Mouse (Mus musculus): ENCODE data around the gene Ap1ar. TPM values are rescaled to one million over a fixed set of nuclear protein-coding genes. Genes with fewer than 3 reads are reported as not detected.

Gene Ap1ar
- polyA plus RNA-seq, 1 experiment from 2014 or later: 71.9 TPM

GRCm38 (mm10) chr3:127763076-127763612 is 74.2 kb downstream of the Ap1ar start:
- WGBS: 29% methylated on average over 7 of the region's 7 CpGs
- peak; percentile 87 for DNase-seq (ENCODE audit: low spot score)
- H3K4me2 ChIP-seq (replicated peaks; ENCODE audit: low read depth, low read length): no peak overlapping the region
- no peak for ATAC-seq (ENCODE audit: low FRiP score)
- H3K4me3 ChIP-seq (ENCODE audit: low read depth, low read length): no peak overlapping the region
- H3K36me3 ChIP-seq (ENCODE audit: control insufficient read depth, insufficient read depth, low read length): no peaks in the 10 kb centered on the region
- no peak overlapping the region for H3K9ac ChIP-seq (ENCODE audit: low read depth, low read length)
- no peaks in the 10 kb centered on the region for H3K27me3 ChIP-seq (ENCODE audit: control insufficient read depth, insufficient read depth, low read length)
- H3K9me3 ChIP-seq (ENCODE audit: control insufficient read depth, low read length): no peaks in the 10 kb centered on the region
- H3K27ac ChIP-seq (ENCODE audit: low read depth, low read length): no peak overlapping the region
- peaks cover 2% of the 10 kb centered on the region; the same call in 1 of the 2 replicates for H3K4me1 ChIP-seq (replicated peaks; ENCODE audit: control insufficient read depth, insufficient read depth, low read length)

GRCm38 (mm10) chr3:127762403-127762802 is 74.9 kb downstream of the Ap1ar start:
- Histone ChIP-seq H3K4me1 (replicated peaks; ENCODE audit: control insufficient read depth, insufficient read depth, low read length) (peaks cover 2% of the 10 kb centered on the region; the same call in 1 of the 2 replicates), H3K36me3 (ENCODE audit: control insufficient read depth, insufficient read depth, low read length) (no peaks in the 10 kb centered on the region), H3K9me3 (ENCODE audit: control insufficient read depth, low read length) (no peaks in the 10 kb centered on the region), H3K27me3 (ENCODE audit: control insufficient read depth, insufficient read depth, low read length) (no peaks in the 10 kb centered on the region), H3K27ac (ENCODE audit: low read depth, low read length) (no peak overlapping the region), H3K9ac (ENCODE audit: low read depth, low read length) (no peak overlapping the region), H3K4me3 (ENCODE audit: low read depth, low read length) (no peak overlapping the region), H3K4me2 (replicated peaks; ENCODE audit: low read depth, low read length) (no peak overlapping the region)
- DNase-seq (ENCODE audit: low spot score): no peak
- ATAC-seq (ENCODE audit: low FRiP score): no peak
- WGBS: 73% methylated on average over 8 of the region's 8 CpGs

GRCm38 (mm10) chr3:127759212-127759611 is 78.1 kb downstream of the Ap1ar start:
- WGBS: 15% methylated on average over 8 of the region's 8 CpGs
- ATAC-seq (ENCODE audit: low FRiP score): peak; percentile 50
- no peak overlapping the region for H3K4me3 ChIP-seq (ENCODE audit: low read depth, low read length)
- H3K27me3 ChIP-seq (ENCODE audit: control insufficient read depth, insufficient read depth, low read length): peaks cover 12% of the 10 kb centered on the region; the same call in 1 of the 2 replicates
- H3K9ac ChIP-seq (ENCODE audit: low read depth, low read length): no peak overlapping the region
- H3K36me3 ChIP-seq (ENCODE audit: control insufficient read depth, insufficient read depth, low read length): no peaks in the 10 kb centered on the region
- no peak overlapping the region for H3K4me2 ChIP-seq (replicated peaks; ENCODE audit: low read depth, low read length)
- no peak overlapping the region for H3K27ac ChIP-seq (ENCODE audit: low read depth, low read length)
- peak; percentile 69 for DNase-seq (ENCODE audit: low spot score)
- H3K9me3 ChIP-seq (ENCODE audit: control insufficient read depth, low read length): no peaks in the 10 kb centered on the region
- H3K4me1 ChIP-seq (replicated peaks; ENCODE audit: control insufficient read depth, insufficient read depth, low read length): peaks cover 2% of the 10 kb centered on the region; the same call in 1 of the 2 replicates

GRCm38 (mm10) chr3:127758806-127759205 is 78.5 kb downstream of the Ap1ar start:
- H3K27me3 ChIP-seq (ENCODE audit: control insufficient read depth, insufficient read depth, low read length): peaks cover 14% of the 10 kb centered on the region; the same call in 1 of the 2 replicates
- peak; percentile 61; the same call in 1 of the 2 replicates for ATAC-seq (ENCODE audit: low FRiP score)
- H3K27ac ChIP-seq (ENCODE audit: low read depth, low read length): no peak overlapping the region

GRCm38 (mm10) chr3:127757886-127758301 is 79.4 kb downstream of the Ap1ar start:
- no peak overlapping the region for H3K4me2 ChIP-seq (replicated peaks; ENCODE audit: low read depth, low read length)
- H3K9ac ChIP-seq (ENCODE audit: low read depth, low read length): no peak overlapping the region
- DNase-seq (ENCODE audit: low spot score) (no peak), ATAC-seq (ENCODE audit: low FRiP score) (no peak)
- no peak overlapping the region for H3K4me3 ChIP-seq (ENCODE audit: low read depth, low read length)
- H3K27ac ChIP-seq (ENCODE audit: low read depth, low read length): no peak overlapping the region
- peaks cover 2% of the 10 kb centered on the region; the same call in 1 of the 2 replicates for H3K4me1 ChIP-seq (replicated peaks; ENCODE audit: control insufficient read depth, insufficient read depth, low read length)
- H3K36me3 ChIP-seq (ENCODE audit: control insufficient read depth, insufficient read depth, low read length): no peaks in the 10 kb centered on the region
- H3K27me3 ChIP-seq (ENCODE audit: control insufficient read depth, insufficient read depth, low read length): peaks cover 14% of the 10 kb centered on the region; the same call in 1 of the 2 replicates
- H3K9me3 ChIP-seq (ENCODE audit: control insufficient read depth, low read length): no peaks in the 10 kb centered on the region

More at GRCm38 (mm10) chr3:127758806-127759205, 78.5 kb downstream of the Ap1ar start:
- Histone ChIP-seq H3K4me1 (replicated peaks; ENCODE audit: control insufficient read depth, insufficient read depth, low read length) (peaks cover 2% of the 10 kb centered on the region; the same call in 1 of the 2 replicates), H3K4me3 (ENCODE audit: low read depth, low read length) (no peak overlapping the region), H3K9me3 (ENCODE audit: control insufficient read depth, low read length) (no peaks in the 10 kb centered on the region), H3K9ac (ENCODE audit: low read depth, low read length) (no peak overlapping the region), H3K36me3 (ENCODE audit: control insufficient read depth, insufficient read depth, low read length) (no peaks in the 10 kb centered on the region), H3K4me2 (replicated peaks; ENCODE audit: low read depth, low read length) (no peak overlapping the region)
- 52% methylated on average over 4 of the region's 4 CpGs for WGBS
- peak; percentile 32 for DNase-seq (ENCODE audit: low spot score)

Other genes with a start within 250 kb of the Ap1ar start
- 45.1 and 47.1 TPM in 2 replicates for gene Neurog2, start 204.4 kb downstream of the Ap1ar start, polyA plus RNA-seq (2014; fragmentation: Nextera tagmentation; extraction: Ambion mirVana)
- gene Alpk1, start 57.0 kb downstream of the Ap1ar start, polyA plus RNA-seq (2014; fragmentation: Nextera tagmentation; extraction: Ambion mirVana): 1.2 and 1.3 TPM in 2 replicates
- gene Tifa, start 47.7 kb downstream of the Ap1ar start, polyA plus RNA-seq (2014; fragmentation: Nextera tagmentation; extraction: Ambion mirVana): 4.5 and 4.7 TPM in 2 replicates
- 10.8 and 11.3 TPM in 2 replicates for gene Fam241a, start 58.8 kb upstream of the Ap1ar start, polyA plus RNA-seq (2014; fragmentation: Nextera tagmentation; extraction: Ambion mirVana)